Mouse (Mus musculus): ENCODE measurements around the gene Mtf2. TPM values are rescaled to one million over a fixed set of nuclear protein-coding genes. Genes with fewer than 3 reads are reported as not detected.
"Not testable (repeated sequence)": the region's sequence is repeated elsewhere in the genome, so short reads cannot be mapped to it uniquely, and the experiment has no call there.

Gene Mtf2
- 52.3 and 57.0 TPM in 2 replicates for polyA plus RNA-seq (2015; fragmentation: Nextera tagmentation; extraction: Ambion mirVana)

DNA sequence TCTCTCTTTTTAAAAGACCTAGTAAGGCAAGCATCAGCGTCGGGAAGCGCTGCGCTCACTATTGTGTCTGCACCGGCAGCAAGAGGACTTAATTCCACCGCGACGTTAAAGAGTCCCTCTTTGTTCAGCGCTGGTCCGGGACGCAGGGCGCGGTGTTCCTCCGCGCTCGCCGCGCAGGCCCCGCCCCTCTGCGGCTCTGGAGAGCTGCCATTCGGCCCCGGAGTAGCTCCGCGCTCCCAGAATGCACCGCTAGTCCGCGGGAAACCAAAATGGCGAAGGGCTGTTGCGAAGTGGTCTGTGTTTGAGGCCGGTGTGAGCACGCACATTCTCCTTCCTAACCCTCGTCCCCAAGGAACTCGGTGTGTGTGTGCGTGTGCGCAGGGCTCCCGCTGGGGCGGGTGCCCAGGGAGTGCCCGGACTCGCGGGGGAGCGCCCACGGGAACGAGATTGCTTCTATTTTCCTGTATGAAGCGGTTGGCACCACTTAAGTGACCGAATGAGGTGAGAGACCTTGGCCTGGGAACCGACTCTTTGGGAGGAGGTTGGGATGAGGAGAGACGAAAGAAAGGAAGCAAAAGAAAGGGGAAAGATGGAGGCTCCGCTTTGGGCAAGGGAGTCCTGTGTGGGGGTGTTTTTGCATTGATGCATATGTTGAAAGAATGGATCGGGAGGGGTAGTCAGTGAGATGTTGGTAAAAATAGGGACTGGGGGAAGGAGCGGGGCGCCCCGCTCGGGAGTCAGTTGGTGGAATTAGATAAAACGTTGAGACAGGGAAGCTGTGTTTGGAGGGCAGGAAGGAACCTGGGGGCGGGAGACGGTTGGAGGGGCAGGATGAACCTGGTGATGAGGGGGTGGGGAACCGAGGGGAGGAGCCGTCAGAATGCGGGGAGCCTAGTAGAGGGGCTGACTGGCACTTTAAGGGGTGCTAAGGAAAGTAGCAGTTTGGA, at the start of gene Mtf2:
Gene Mtf2, plus strand, starts transcription at position 210 of the 947 bp plus-strand sequence.
- H3K9me3 ChIP-seq (ENCODE audit: control insufficient read depth) = no peaks in the 10 kb centered on the region
- 0 out of 2 replicates have a peak, but pooled peaks cover 3% of the 10 kb centered on the region for H3K36me3 ChIP-seq (ENCODE audit: control insufficient read depth, insufficient read depth)
- no peaks in the 10 kb centered on the region for H3K4me1 ChIP-seq (replicated peaks; ENCODE audit: control insufficient read depth, insufficient read depth, low read length)
- peak within 1 kb of the TSS; percentile 98 for H3K4me3 ChIP-seq (ENCODE audit: low read depth, low read length)
- ATAC-seq = peak; percentile 97
- H3K4me2 ChIP-seq (replicated peaks; ENCODE audit: low read depth) = peak within 1 kb of the TSS; percentile 76
- no peaks in the 10 kb centered on the region for H3K27me3 ChIP-seq (replicated peaks; ENCODE audit: control insufficient read depth, insufficient read depth, low read length)
- H3K27ac ChIP-seq (ENCODE audit: low read depth, low read length) = peak within 1 kb of the TSS; percentile 94
- TF ChIP-seq CTCF (IDR thresholded peaks at IDR 0.05; ENCODE audit: low read depth) = peak; percentile 49
- WGBS = under 1% methylated on average over 59 of the region's 59 CpGs
- peak within 1 kb of the TSS; percentile 98 for H3K9ac ChIP-seq (ENCODE audit: low read depth, low read length)

DNA sequence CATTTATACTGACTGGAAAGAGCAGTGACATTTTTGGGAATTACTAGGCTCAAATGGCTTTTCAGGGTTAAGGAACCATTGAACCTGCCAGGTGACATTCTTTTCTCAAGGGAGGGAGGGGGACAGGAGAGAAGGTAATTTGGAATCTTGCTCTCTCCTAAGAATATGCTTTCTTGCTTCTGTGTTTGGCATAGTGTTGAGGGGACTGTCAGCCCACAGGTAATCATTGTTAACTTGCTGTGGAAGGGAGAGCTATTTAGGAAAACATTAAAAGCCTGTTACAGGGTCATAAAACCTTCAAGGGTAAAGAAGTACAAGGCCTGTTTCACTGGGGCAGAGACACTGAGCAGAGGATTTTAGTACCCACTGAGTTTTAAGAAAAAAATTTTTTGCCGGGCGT, 48.2 kb upstream of the Mtf2 start:
- H3K9ac ChIP-seq (ENCODE audit: low read depth, low read length) = no peak overlapping the region
- TF ChIP-seq CTCF (IDR thresholded peaks at IDR 0.05; ENCODE audit: low read depth) = no peak
- H3K36me3 ChIP-seq (ENCODE audit: control insufficient read depth, insufficient read depth) = no peaks in the 10 kb centered on the region
- H3K4me3 ChIP-seq (ENCODE audit: low read depth, low read length) = no peak overlapping the region
- H3K27me3 ChIP-seq (replicated peaks; ENCODE audit: control insufficient read depth, insufficient read depth, low read length) = no peaks in the 10 kb centered on the region
- H3K4me1 ChIP-seq (replicated peaks; ENCODE audit: control insufficient read depth, insufficient read depth, low read length) = 0 out of 2 replicates have a peak, but pooled peaks cover 2% of the 10 kb centered on the region
- ATAC-seq = no peak
- H3K4me2 ChIP-seq (replicated peaks; ENCODE audit: low read depth) = no peak overlapping the region
- no peak overlapping the region for H3K27ac ChIP-seq (ENCODE audit: low read depth, low read length)
- 69% methylated on average over 2 of the region's 2 CpGs for WGBS
- no peaks in the 10 kb centered on the region for H3K9me3 ChIP-seq (ENCODE audit: control insufficient read depth)

DNA sequence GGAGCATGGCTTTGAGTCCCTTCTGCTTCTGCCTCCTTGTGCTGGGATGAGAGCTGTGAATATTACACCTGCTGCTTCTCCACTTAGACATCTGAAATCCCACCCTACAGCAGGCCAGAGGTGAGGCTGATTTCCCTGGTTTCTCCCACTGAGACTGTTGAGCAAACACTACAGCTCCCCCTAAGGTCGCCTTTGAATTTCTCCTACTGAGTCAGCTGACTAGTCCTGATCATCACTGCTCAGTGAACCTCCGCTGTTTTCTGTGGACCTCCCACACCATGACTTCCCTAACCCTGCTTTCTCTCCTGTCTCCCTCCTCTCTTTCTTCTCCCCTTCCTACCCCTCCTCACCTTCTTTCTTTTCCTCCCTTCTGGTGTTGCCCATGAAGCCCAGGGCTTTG, 46.1 kb upstream of the Mtf2 start:
- no peak overlapping the region for H3K4me3 ChIP-seq (ENCODE audit: low read depth, low read length)
- 15% methylated on average over 2 of the region's 2 CpGs for WGBS
- H3K27me3 ChIP-seq (replicated peaks; ENCODE audit: control insufficient read depth, insufficient read depth, low read length) = no peaks in the 10 kb centered on the region
- no peak overlapping the region for H3K4me2 ChIP-seq (replicated peaks; ENCODE audit: low read depth)
- TF ChIP-seq CTCF (IDR thresholded peaks at IDR 0.05; ENCODE audit: low read depth) = peak; percentile 40; the same call in 1 of the 2 replicates
- no peaks in the 10 kb centered on the region for H3K36me3 ChIP-seq (ENCODE audit: control insufficient read depth, insufficient read depth)
- no peak overlapping the region for H3K9ac ChIP-seq (ENCODE audit: low read depth, low read length)
- no peaks in the 10 kb centered on the region for H3K9me3 ChIP-seq (ENCODE audit: control insufficient read depth)
- ATAC-seq = no peak
- 0 out of 2 replicates have a peak, but pooled peaks cover 2% of the 10 kb centered on the region for H3K4me1 ChIP-seq (replicated peaks; ENCODE audit: control insufficient read depth, insufficient read depth, low read length)
- no peak overlapping the region for H3K27ac ChIP-seq (ENCODE audit: low read depth, low read length)

DNA sequence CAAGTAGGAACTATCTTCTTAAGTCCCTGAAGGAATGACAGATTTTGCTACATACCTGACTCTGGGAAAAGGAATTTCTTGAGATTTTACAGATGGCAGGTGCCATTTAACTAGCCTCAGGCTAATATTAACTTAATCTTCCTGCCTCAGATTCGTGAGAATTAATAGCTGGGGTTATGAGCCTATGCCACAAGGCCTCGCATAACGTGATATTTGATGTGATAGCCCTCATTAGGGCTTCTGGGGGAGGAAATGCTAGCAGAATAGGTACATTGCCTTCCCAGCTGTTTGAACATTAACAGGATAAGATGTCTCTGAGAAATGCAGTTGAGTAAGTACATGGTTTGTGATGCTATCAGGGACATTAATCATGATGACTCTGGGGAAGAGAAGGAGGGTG, 44.1 kb upstream of the Mtf2 start:
- H3K9me3 ChIP-seq (ENCODE audit: control insufficient read depth) = no peaks in the 10 kb centered on the region
- ATAC-seq = no peak
- H3K4me1 ChIP-seq (replicated peaks; ENCODE audit: control insufficient read depth, insufficient read depth, low read length) = no peaks in the 10 kb centered on the region
- no peak overlapping the region for H3K9ac ChIP-seq (ENCODE audit: low read depth, low read length)
- H3K4me3 ChIP-seq (ENCODE audit: low read depth, low read length) = no peak overlapping the region
- no peak overlapping the region for H3K27ac ChIP-seq (ENCODE audit: low read depth, low read length)
- TF ChIP-seq CTCF (IDR thresholded peaks at IDR 0.05; ENCODE audit: low read depth) = no peak
- WGBS = 54% methylated on average over 3 of the region's 3 CpGs
- no peak overlapping the region for H3K4me2 ChIP-seq (replicated peaks; ENCODE audit: low read depth)
- no peaks in the 10 kb centered on the region for H3K27me3 ChIP-seq (replicated peaks; ENCODE audit: control insufficient read depth, insufficient read depth, low read length)
- H3K36me3 ChIP-seq (ENCODE audit: control insufficient read depth, insufficient read depth) = no peaks in the 10 kb centered on the region

DNA sequence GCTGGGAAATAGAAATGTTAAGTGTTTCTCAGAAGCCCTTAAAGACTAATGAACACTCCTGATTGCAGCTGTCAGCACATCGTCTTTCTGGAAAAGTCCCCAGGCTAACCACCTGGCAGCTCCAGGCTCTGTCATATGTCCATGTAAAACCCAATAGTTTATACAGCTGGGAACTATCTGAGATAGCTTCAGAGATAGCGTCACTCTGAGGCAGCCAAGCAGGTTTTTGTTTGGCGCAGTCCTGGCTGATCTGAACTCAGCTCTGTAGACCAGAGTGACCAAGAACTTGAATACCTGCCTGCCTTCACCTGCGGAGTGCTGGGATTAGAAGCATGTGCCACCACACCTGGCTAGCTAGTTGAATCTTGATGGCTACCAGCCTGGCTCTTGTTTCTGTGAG, 37.2 kb upstream of the Mtf2 start:
- no peak overlapping the region for H3K27ac ChIP-seq (ENCODE audit: low read depth, low read length)
- 84% methylated on average over 4 of the region's 4 CpGs for WGBS
- no peaks in the 10 kb centered on the region for H3K9me3 ChIP-seq (ENCODE audit: control insufficient read depth)
- H3K4me2 ChIP-seq (replicated peaks; ENCODE audit: low read depth) = no peak overlapping the region
- H3K36me3 ChIP-seq (ENCODE audit: control insufficient read depth, insufficient read depth) = no peaks in the 10 kb centered on the region
- H3K27me3 ChIP-seq (replicated peaks; ENCODE audit: control insufficient read depth, insufficient read depth, low read length) = no peaks in the 10 kb centered on the region
- no peak overlapping the region for H3K9ac ChIP-seq (ENCODE audit: low read depth, low read length)
- ATAC-seq = no peak
- no peak for TF ChIP-seq CTCF (IDR thresholded peaks at IDR 0.05; ENCODE audit: low read depth)
- no peak overlapping the region for H3K4me3 ChIP-seq (ENCODE audit: low read depth, low read length)
- H3K4me1 ChIP-seq (replicated peaks; ENCODE audit: control insufficient read depth, insufficient read depth, low read length) = no peaks in the 10 kb centered on the region

DNA sequence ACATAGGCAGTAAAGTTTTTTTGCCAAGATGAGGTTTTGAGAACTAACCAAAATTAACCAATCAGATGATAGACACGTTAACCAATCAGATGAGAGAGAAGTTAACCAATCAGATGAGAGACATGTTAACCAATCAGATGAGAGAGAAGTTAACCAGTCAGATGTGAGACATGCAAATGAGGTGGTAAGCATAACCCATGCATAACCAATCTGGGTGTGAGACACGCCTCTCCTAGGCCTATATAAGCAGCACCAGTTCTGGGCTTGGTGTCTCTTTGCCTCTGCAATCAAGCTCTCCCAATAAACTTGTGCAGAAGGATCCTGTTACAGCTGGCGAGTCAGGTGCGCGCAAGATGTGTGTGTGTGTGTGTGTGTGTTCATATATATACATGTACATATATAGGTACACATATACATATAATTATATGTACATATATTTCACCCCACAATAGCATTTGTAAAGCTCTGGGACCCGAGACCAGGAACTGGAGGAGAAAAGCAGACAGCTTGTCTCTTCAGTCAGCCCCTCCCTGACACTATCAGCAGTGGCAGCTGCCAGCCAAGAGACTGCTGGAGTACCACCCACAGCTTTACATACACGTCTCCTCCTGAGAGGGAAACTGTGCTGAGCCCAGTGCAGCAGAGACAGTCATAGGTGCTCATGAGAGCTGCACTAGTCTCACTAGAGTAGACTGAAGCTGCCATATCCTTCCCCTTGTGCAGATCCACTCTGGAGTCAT, 36.5 kb upstream of the Mtf2 start:
- ATAC-seq; H3K4me3 ChIP-seq (ENCODE audit: low read depth, low read length); H3K9ac ChIP-seq (ENCODE audit: low read depth, low read length); H3K36me3 ChIP-seq (ENCODE audit: control insufficient read depth, insufficient read depth); H3K9me3 ChIP-seq (ENCODE audit: control insufficient read depth); H3K27me3 ChIP-seq (replicated peaks; ENCODE audit: control insufficient read depth, insufficient read depth, low read length); H3K4me2 ChIP-seq (replicated peaks; ENCODE audit: low read depth); H3K27ac ChIP-seq (ENCODE audit: low read depth, low read length); H3K4me1 ChIP-seq (replicated peaks; ENCODE audit: control insufficient read depth, insufficient read depth, low read length): not testable (repeated sequence)
- 87% methylated on average over 7 of the region's 7 CpGs for WGBS
